In the genomic region with DNA sequence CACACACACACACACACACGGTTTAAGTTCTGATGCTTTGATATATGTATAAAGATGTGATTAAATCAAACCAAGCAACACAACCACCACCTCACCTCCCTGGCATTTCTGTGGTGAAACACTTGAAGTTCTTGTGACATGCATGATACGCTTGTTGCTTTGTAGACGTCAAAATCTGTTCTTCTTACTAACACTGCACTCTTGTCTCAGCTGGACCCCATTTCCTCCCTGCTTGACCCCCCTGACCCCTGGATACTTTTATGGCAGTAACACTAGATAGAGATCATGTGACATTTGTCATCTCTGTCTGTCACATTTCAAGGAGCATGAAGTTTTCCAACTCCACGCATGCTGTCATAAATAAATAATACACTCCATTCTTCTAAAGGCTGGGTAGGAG, we compare ENCODE assay signal across 22 mouse cellular contexts. TPM values are rescaled to one million over a fixed set of nuclear protein-coding genes. Genes with fewer than 3 reads are reported as not detected.
DNase-seq lines count a peak whose midpoint lies in the region; ATAC-seq and TF ChIP-seq lines count a peak whose summit lies in the region.
"Had no signal": no experiment of that assay in that cellular context is flagged by ENCODE, and none has a peak within 500 bp of the region (broad histone marks: within the 10 kb centered on the region; RNA-seq: fewer than 3 reads in every experiment).

No protein-coding gene starts in this region.

- H3K9me3 ChIP-seq in kidney, embryonic 15.5 days (replicated peaks), result no peaks in the 10 kb centered on the region
- no peaks in the 10 kb centered on the region for H3K9me3 ChIP-seq in midbrain, embryonic 10.5 days (replicated peaks)
- no peaks in the 10 kb centered on the region for H3K9me3 ChIP-seq in midbrain, embryonic 14.5 days (ENCODE audit: control insufficient read depth, low read length)
- H3K9me3 ChIP-seq in liver, postnatal 0 days (ENCODE audit: low read length), result no peaks in the 10 kb centered on the region
- H3K9me3 ChIP-seq: forebrain, embryonic 12.5 days; intestine, embryonic 15.5 days; limb, embryonic 13.5 days; liver, embryonic 12.5 days had no signal

- no peaks in the 10 kb centered on the region for H3K36me3 ChIP-seq in kidney, embryonic 15.5 days
- no peaks in the 10 kb centered on the region for H3K36me3 ChIP-seq in midbrain, embryonic 10.5 days
- no peaks in the 10 kb centered on the region for H3K36me3 ChIP-seq in midbrain, embryonic 14.5 days (ENCODE audit: control insufficient read depth, insufficient read depth, low read length)
- no peaks in the 10 kb centered on the region for H3K36me3 ChIP-seq in liver, postnatal 0 days (replicated peaks; ENCODE audit: insufficient read depth, low read length)
- H3K36me3 ChIP-seq: forebrain, embryonic 12.5 days; intestine, embryonic 15.5 days; limb, embryonic 13.5 days; liver, embryonic 12.5 days had no signal

- no peak overlapping the region for H3K9ac ChIP-seq in kidney, embryonic 15.5 days
- H3K9ac ChIP-seq in midbrain, embryonic 14.5 days (replicated peaks; ENCODE audit: low read length), result no peak overlapping the region
- no peak overlapping the region for H3K9ac ChIP-seq in liver, postnatal 0 days (replicated peaks)
- H3K9ac ChIP-seq: forebrain, embryonic 12.5 days; intestine, embryonic 15.5 days; limb, embryonic 13.5 days; liver, embryonic 12.5 days; lung, embryonic 14.5 days had no signal

- peak; percentile 48 for DNase-seq in kidney, postnatal 14 days
- no peak for DNase-seq in midbrain, embryonic 10.5 days (ENCODE audit: low spot score)
- DNase-seq in midbrain, embryonic 14.5 days, result no peak
- DNase-seq in embryo, embryonic 11 days, result peak; percentile 47
- peak; percentile 56 for DNase-seq in mesoderm, embryonic 11.5 days (ENCODE audit: low read depth, low spot score)
- DNase-seq in liver, postnatal 0 days, result no peak
- DNase-seq: adrenal gland, postnatal 10 days; cerebellum, adult 18-20 months; cerebellum, postnatal 25 days; gastrocnemius, adult 2 months; heart, postnatal 4 days; lung, embryonic 14.5 days; right cerebral cortex, postnatal 14 days had no signal

- TF ChIP-seq EP300 in liver, postnatal 0 days (IDR thresholded peaks at IDR 0.05; ENCODE audit: low read depth), result no peak

- H3K4me1 ChIP-seq in kidney, embryonic 15.5 days, result peaks cover 20% of the 10 kb centered on the region
- peaks cover 30% of the 10 kb centered on the region for H3K4me1 ChIP-seq in midbrain, embryonic 10.5 days
- peaks cover 12% of the 10 kb centered on the region for H3K4me1 ChIP-seq in midbrain, embryonic 14.5 days (ENCODE audit: control insufficient read depth, insufficient read depth, low read length)
- H3K4me1 ChIP-seq in liver, postnatal 0 days (ENCODE audit: insufficient read depth), result no peaks in the 10 kb centered on the region
- H3K4me1 ChIP-seq: liver, embryonic 12.5 days; megakaryocyte, embryonic 14.5 days had no signal

- no peak for TF ChIP-seq CTCF in liver, postnatal 0 days (IDR thresholded peaks at IDR 0.05; ENCODE audit: low read depth)

- no peaks in the 10 kb centered on the region for H3K27me3 ChIP-seq in kidney, embryonic 15.5 days
- no peaks in the 10 kb centered on the region for H3K27me3 ChIP-seq in midbrain, embryonic 10.5 days (ENCODE audit: low read depth, poor library complexity, severe bottlenecking)
- H3K27me3 ChIP-seq in midbrain, embryonic 14.5 days (ENCODE audit: control insufficient read depth, insufficient read depth, low read length), result no peaks in the 10 kb centered on the region
- no peaks in the 10 kb centered on the region for H3K27me3 ChIP-seq in liver, postnatal 0 days (ENCODE audit: insufficient read depth, low read length)
- H3K27me3 ChIP-seq: forebrain, embryonic 12.5 days; intestine, embryonic 15.5 days; limb, embryonic 13.5 days; liver, embryonic 12.5 days; megakaryocyte, embryonic 14.5 days had no signal

- ATAC-seq in kidney, embryonic 15.5 days (replicated peaks; ENCODE audit: low FRiP score), result no peak
- ATAC-seq in midbrain, embryonic 14.5 days (ENCODE audit: low FRiP score, low TSS enrichment), result no peak
- no peak for ATAC-seq in liver, postnatal 0 days
- ATAC-seq: hindbrain, embryonic 16.5 days; intestine, embryonic 15.5 days; liver, embryonic 12.5 days; midbrain, embryonic 16.5 days had no signal

- 50% methylated on average over 4 of the region's 4 CpGs for WGBS in kidney, embryonic 15.5 days
- WGBS in midbrain, embryonic 10.5 days, result 69% methylated on average over 4 of the region's 4 CpGs
- WGBS in midbrain, embryonic 14.5 days, result 72% methylated on average over 4 of the region's 4 CpGs
- 56% methylated on average over 4 of the region's 4 CpGs for WGBS in liver, postnatal 0 days (ENCODE audit: insufficient replicate concordance)

- H3K4me2 ChIP-seq in kidney, embryonic 15.5 days, result no peak overlapping the region
- no peak overlapping the region for H3K4me2 ChIP-seq in midbrain, embryonic 14.5 days (ENCODE audit: low read length)
- H3K4me2 ChIP-seq in liver, postnatal 0 days (ENCODE audit: low read depth, low read length), result no peak overlapping the region
- H3K4me2 ChIP-seq: forebrain, embryonic 12.5 days; intestine, embryonic 15.5 days; limb, embryonic 13.5 days; liver, embryonic 12.5 days; lung, embryonic 14.5 days had no signal

- H3K27ac ChIP-seq in kidney, embryonic 15.5 days, result no peak overlapping the region
- H3K27ac ChIP-seq in midbrain, embryonic 10.5 days (replicated peaks), result peak overlapping the region; percentile 74; the same call in 1 of the 2 replicates
- H3K27ac ChIP-seq in midbrain, embryonic 14.5 days (replicated peaks; ENCODE audit: low read depth, low read length), result no peak overlapping the region
- H3K27ac ChIP-seq in liver, postnatal 0 days (ENCODE audit: low read depth), result no peak overlapping the region
- H3K27ac ChIP-seq: forebrain, embryonic 12.5 days; gastrocnemius, adult 2 months; intestine, embryonic 15.5 days; limb, embryonic 13.5 days; liver, embryonic 12.5 days had no signal

- H3K4me3 ChIP-seq in kidney, embryonic 15.5 days (replicated peaks), result no peak overlapping the region
- H3K4me3 ChIP-seq in midbrain, embryonic 10.5 days, result no peak overlapping the region
- H3K4me3 ChIP-seq in midbrain, embryonic 14.5 days (replicated peaks; ENCODE audit: low read depth, low read length), result no peak overlapping the region
- no peak overlapping the region for H3K4me3 ChIP-seq in liver, postnatal 0 days (ENCODE audit: low read depth, low read length)
- H3K4me3 ChIP-seq: forebrain, embryonic 12.5 days; gastrocnemius, adult 2 months; intestine, embryonic 15.5 days; limb, embryonic 13.5 days; liver, embryonic 12.5 days; megakaryocyte, embryonic 14.5 days; myocyte had no signal

RNA-seq across cellular contexts. Expression of gene S1pr3, which starts 59.7 kb away (rescaled TPM):
- polyA plus RNA-seq in kidney, embryonic 15.5 days (2015; fragmentation: Nextera tagmentation; extraction: Ambion mirVana), result 50.1 and 53.7 TPM in 2 replicates
- polyA plus RNA-seq in midbrain, embryonic 10.5 days (2016; fragmentation: Nextera tagmentation; extraction: Ambion mirVana), result 47.5 and 53.4 TPM in 2 replicates
- 6.1 and 12.8 TPM in 2 replicates for polyA plus RNA-seq in midbrain, embryonic 14.5 days (2014; fragmentation: Nextera tagmentation; extraction: Ambion mirVana)
- 1.3 and 1.4 TPM in 2 replicates for polyA plus RNA-seq in liver, postnatal 0 days (2015; fragmentation: Nextera tagmentation; extraction: Ambion mirVana)

Comparison
In these comparisons a context has a peak if more than half of its experiments do, and no peak if none do; other contexts are left out.
1. DNase-seq: peak in kidney, postnatal 14 days (single experiment), embryo, embryonic 11 days (single experiment) and mesoderm, embryonic 11.5 days (single experiment); none in midbrain, embryonic 10.5 days (single experiment), midbrain, embryonic 14.5 days (single experiment) and liver, postnatal 0 days (single experiment).